Mouse (Mus musculus) mature B cell (primary cell): ENCODE results near the gene Cyp2c50.
"Not testable (repeated sequence)": the region's sequence is repeated elsewhere in the genome, so short reads cannot be mapped to it uniquely, and the experiment has no call there.

Source experiments
- in situ Hi-C: fragments of 300-500 bp; cut with MboI; formaldehyde crosslinking; loops from 2 replicates; pipeline ENCODE4 v1.14.3; 2019

Cyp2c50 gene

GRCm38 (mm10) chr19:40089421-40089820 lies at the start of gene Cyp2c50:
Gene Cyp2c50, plus strand, starts transcription at chr19:40089688.
- in situ Hi-C loops, result not testable (repeated sequence)

- in situ Hi-C loops, result no loop called here
These were observed 15.8 kb upstream of the Cyp2c50 start, which contains the start of gene Cyp2c54 for GRCm38 (mm10) chr19:40073701-40074100. Gene Cyp2c54, minus strand, starts transcription at chr19:40073827.

GRCm38 (mm10) chr19:40088381-40088780 lies 1.1 kb upstream of the Cyp2c50 start:
- in situ Hi-C loops, result no loop called here

- in situ Hi-C loops, result no loop called here
These were observed 1.6 kb downstream of the Cyp2c50 start for GRCm38 (mm10) chr19:40091111-40091510.

GRCm38 (mm10) chr19:40119624-40120023 lies 30.1 kb downstream of the Cyp2c50 start:
- in situ Hi-C loops, result not testable (repeated sequence)

- in situ Hi-C loops, result not testable (repeated sequence)
These were observed 35.7 kb downstream of the Cyp2c50 start for GRCm38 (mm10) chr19:40125165-40125564.

GRCm38 (mm10) chr19:40126996-40127395 lies 37.5 kb downstream of the Cyp2c50 start:
- in situ Hi-C loops, result not testable (repeated sequence)
